Mouse (Mus musculus): ENCODE results near the gene 4930486L24Rik.

- TF ChIP-seq CTCF (IDR thresholded peaks at IDR 0.05; ENCODE audit: extremely low read depth, insufficient read length, insufficient replicate concordance, low read depth, low read length) = no peak
- no peak for TF ChIP-seq POLR2A (IDR thresholded peaks at IDR 0.05; ENCODE audit: low read depth, low read length)
Observed at GRCm38 (mm10) chr13:60826052-60826451, 38.2 kb downstream of the 4930486L24Rik start.
